Mouse (Mus musculus) stomach, embryonic 14.5 days (tissue): ENCODE data around the gene Tnfaip3. TPM values are rescaled to one million over a fixed set of nuclear protein-coding genes. Genes with fewer than 3 reads are reported as not detected.

Source experiments
- ATAC-seq: fragments of 200-750 bp; cut with Nextera tagmentation; 2 replicates; pipeline ENCODE4 v1.8.0; 2017; ENCODE audit warnings: low read depth, moderate TSS enrichment; ENCODE audit not compliant: insufficient number of reproducible peaks, insufficient read depth, low FRiP score
- H3K27ac ChIP-seq: fragments of 300-500 bp; sonication (generic); 2 replicates; pipeline ENCODE4 v1.5.1; 2014; ENCODE audit warnings: mild to moderate bottlenecking, low read length, moderate library complexity, mixed read lengths
- H3K27me3 ChIP-seq: fragments of 300-500 bp; sonication (generic); 2 replicates; pipeline ENCODE4 v1.6.1; 2014; ENCODE audit warnings: low read length, control low read depth, mixed read lengths; ENCODE audit not compliant: control insufficient read depth, insufficient read depth
- H3K36me3 ChIP-seq: fragments of 300-500 bp; sonication (generic); 2 replicates; pipeline ENCODE4 v1.6.1; 2014; ENCODE audit warnings: mild to moderate bottlenecking, control low read depth, low read length, moderate library complexity, mixed read lengths; ENCODE audit not compliant: control insufficient read depth, insufficient read depth
- H3K4me1 ChIP-seq: fragments of 300-500 bp; sonication (generic); 2 replicates; pipeline ENCODE4 v1.6.1; 2014; ENCODE audit warnings: low read length, control low read depth, mixed read lengths; ENCODE audit not compliant: control insufficient read depth, insufficient read depth
- H3K4me2 ChIP-seq: fragments of 300-500 bp; sonication (generic); replicated peaks from 2 replicates; pipeline ENCODE4 v1.6.1; 2014; ENCODE audit warnings: low read depth, low read length, control low read depth
- H3K4me3 ChIP-seq: fragments of 300-500 bp; sonication (generic); 2 replicates; pipeline ENCODE4 v1.5.1; 2014; ENCODE audit warnings: low read depth, low read length, control low read depth
- H3K9ac ChIP-seq: fragments of 300-500 bp; sonication (generic); replicated peaks from 2 replicates; pipeline ENCODE4 v1.6.1; 2014; ENCODE audit warnings: low read depth, mild to moderate bottlenecking, control low read depth, low read length, moderate library complexity, mixed read lengths
- H3K9me3 ChIP-seq: fragments of 300-500 bp; sonication (generic); 2 replicates; pipeline ENCODE4 v1.6.1; 2016; ENCODE audit warnings: low read depth, low read length, control low read depth; ENCODE audit not compliant: control insufficient read depth
- WGBS: fragments of 180-500 bp; shearing (Covaris S2); extraction: QIAGEN DNeasy Blood & Tissue Kit; methylation state at CpG from one replicate; pipeline ENCODE4 v1.1.7; 2014; 5-methylcytosine and 5-hydroxymethylcytosine counted together
- polyA plus RNA-seq: library from polyadenylated mRNA; unstranded; fragments of >200 nt; fragmentation: Nextera tagmentation; extraction: Ambion mirVana; gene quantifications from 2 replicates; pipeline ENCODE4 v1.2.1, GENCODE M21; 2014

Gene Tnfaip3
- polyA plus RNA-seq, 1 experiment from 2014 or later, result 2.8 TPM

DNA sequence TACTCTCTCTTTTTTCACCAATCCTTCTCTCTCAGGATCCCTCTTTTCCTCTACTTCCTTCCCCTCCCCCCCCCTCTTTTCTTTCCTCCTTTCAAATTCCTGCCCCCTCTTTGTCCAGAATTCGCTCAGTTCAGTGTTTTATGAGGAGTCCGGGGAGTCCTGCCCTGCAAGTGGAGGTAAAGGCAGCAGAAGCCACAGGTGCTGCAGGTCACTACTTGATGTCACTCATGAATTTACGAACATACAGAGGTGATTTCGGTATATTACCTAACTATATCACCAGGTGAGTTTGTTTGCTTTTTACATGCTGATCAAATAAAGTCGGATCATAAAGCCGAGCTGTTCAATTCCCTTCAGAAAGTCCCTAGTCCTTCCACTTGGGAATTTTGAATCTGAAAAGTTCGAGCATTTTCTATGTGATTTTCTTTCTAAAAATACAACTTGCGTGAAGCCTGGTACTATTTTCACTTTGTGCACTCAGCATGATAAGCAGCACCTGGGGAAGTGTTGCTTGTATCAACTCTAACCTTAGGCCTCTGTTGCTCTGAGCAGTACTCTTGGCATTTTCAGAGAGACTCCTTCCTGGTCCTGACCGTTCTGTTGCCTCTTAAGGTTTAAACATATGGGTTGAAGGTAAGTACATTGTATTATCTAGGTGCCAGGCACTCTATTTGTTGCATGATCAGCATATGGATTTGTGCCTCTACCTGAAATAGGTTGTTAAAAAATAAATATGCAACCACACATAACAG, 29.5 kb upstream of the Tnfaip3 start:
- no peak for ATAC-seq

DNA sequence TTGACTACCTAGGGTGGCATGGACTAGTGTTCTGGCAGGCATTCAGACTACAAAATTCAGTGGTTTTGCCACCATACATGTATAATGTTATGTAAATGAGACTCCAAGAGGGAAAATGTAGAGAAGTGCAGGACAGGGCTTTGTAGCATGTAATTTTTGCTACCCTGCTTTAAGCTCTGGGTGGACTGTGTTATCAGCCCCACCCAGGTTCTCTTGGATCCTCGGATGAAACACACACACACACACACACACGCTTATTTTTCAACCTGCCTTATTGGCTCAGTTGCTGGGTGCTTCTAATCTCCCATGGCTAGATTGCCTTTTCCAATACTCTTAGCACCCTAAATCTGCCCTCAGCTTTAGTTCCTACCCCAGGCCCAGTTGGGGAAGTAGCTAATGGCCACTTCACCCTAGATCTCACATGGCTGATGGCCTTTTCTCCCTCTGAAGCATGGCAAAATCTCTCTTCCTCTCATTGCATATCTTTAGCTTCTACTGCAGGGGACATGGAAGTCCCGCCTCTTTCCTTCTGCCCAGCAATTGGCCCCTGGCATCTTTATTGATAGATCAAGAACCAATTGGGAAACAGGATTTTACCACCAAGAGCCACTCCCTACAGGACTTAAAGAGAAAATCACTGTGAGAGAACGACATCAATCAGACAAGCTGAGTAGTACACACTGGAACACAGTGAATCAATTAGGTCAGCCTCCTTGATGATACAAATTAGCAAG, 28.2 kb upstream of the Tnfaip3 start:
- H3K4me3 ChIP-seq, result no peak overlapping the region
- no peak overlapping the region for H3K4me2 ChIP-seq
- no peaks in the 10 kb centered on the region for H3K27me3 ChIP-seq
- H3K9ac ChIP-seq, result no peak overlapping the region
- no peak for ATAC-seq
- no peak overlapping the region for H3K27ac ChIP-seq
- no peaks in the 10 kb centered on the region for H3K4me1 ChIP-seq
- 71% methylated on average over 4 of the region's 4 CpGs for WGBS
- no peaks in the 10 kb centered on the region for H3K9me3 ChIP-seq
- H3K36me3 ChIP-seq, result no peaks in the 10 kb centered on the region

More for the DNA sequence above, 29.5 kb upstream of the Tnfaip3 start:
- Histone ChIP-seq H3K27me3 (no peaks in the 10 kb centered on the region), H3K4me1 (no peaks in the 10 kb centered on the region), H3K9me3 (no peaks in the 10 kb centered on the region), H3K4me3 (no peak overlapping the region), H3K27ac (no peak overlapping the region), H3K9ac (no peak overlapping the region), H3K36me3 (no peaks in the 10 kb centered on the region), H3K4me2 (no peak overlapping the region)
- whole genome bisulfite sequencing, result 71% methylated on average over 9 of the region's 9 CpGs

DNA sequence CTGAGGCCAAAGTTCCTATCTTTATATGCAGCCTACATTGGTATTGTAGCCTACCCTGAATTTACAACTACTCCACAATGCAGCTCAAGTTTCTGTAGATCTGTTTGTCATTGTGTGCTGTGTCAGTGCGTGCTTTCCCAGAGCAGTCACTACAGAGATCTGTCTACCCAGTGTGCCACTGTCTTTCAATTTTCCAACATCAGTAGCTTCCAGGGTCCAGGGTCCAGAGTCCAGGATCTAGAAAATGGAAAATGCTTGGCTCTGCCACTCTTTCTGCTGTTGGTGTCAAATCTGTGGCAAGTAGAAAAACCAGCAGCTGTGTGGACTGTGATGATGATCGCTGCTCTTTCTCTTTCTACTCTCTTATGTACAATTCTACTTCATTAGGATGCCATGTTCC, 24.7 kb upstream of the Tnfaip3 start:
- H3K27ac ChIP-seq, result no peak overlapping the region
- H3K4me3 ChIP-seq, result no peak overlapping the region
- H3K27me3 ChIP-seq, result no peaks in the 10 kb centered on the region
- no peaks in the 10 kb centered on the region for H3K4me1 ChIP-seq
- ATAC-seq, result no peak
- H3K9me3 ChIP-seq, result no peaks in the 10 kb centered on the region
- WGBS, result 91% methylated on average over 2 of the region's 2 CpGs
- no peak overlapping the region for H3K9ac ChIP-seq
- no peak overlapping the region for H3K4me2 ChIP-seq
- H3K36me3 ChIP-seq, result no peaks in the 10 kb centered on the region

DNA sequence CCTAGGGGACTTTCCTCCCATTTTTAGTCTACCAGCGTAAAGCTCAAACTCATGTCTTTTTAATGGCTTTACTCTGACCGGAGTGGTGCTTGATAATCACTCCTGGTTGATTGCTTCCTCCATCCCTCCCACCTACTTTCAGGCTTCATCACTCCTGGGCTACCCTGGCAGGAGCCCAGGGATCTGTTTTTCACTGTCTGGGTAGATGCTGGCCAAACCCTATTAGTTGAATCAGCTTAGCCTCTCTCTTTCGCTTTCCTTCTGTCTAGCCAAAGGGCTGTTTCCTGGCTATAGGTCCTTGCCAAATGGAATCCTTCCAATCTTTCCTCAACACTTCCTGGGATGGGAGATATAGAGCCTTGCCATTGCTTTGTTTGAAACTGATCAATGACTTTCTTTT, 19.3 kb upstream of the Tnfaip3 start:
- no peak for ATAC-seq
- Histone ChIP-seq H3K27ac (no peak overlapping the region), H3K4me3 (no peak overlapping the region), H3K4me2 (no peak overlapping the region), H3K9me3 (no peaks in the 10 kb centered on the region), H3K4me1 (no peaks in the 10 kb centered on the region), H3K9ac (no peak overlapping the region), H3K36me3 (no peaks in the 10 kb centered on the region), H3K27me3 (no peaks in the 10 kb centered on the region)
- 86% methylated on average over 3 of the region's 3 CpGs for whole genome bisulfite sequencing

DNA sequence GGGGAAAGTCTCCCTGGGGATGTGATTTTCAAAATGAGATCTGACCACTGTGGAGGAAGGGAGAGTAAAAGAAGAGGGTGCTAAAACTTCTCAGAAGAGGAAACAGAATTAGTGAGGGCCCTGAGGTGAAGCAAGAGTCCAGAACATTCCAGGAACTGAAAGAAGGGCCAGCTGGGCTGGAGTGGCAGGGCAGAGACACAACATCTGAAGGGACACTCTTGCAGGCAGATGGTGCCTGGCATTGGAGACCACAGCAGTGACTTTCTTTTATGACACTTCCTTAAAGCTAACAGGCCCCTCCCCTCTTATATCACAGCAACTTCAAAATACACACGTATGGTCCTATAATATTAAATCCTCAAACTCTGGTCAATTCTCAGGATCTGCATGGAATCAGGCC, 18.2 kb upstream of the Tnfaip3 start:
- 74% methylated on average over 1 of the region's 1 CpGs for WGBS

DNA sequence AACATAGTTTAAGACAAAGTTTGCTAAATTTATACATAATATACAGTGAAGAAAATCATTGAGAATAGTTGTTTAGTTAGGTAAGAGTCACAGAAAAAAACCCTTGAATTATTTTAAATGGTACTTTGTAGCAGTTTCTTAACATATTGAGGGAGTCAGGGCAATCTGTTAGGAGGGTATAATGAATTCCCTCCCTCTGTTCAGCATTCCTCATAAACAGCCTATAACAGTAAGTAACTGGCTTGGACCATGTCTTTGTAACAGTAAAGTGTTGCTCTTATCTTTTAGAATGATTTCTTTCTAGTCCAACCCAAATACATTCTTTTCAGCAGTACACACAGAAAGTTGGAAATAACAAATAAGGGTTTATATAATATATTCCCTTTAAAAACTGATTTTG, 16.4 kb upstream of the Tnfaip3 start:
- Histone ChIP-seq H3K9me3 (no peaks in the 10 kb centered on the region), H3K4me1 (no peaks in the 10 kb centered on the region), H3K27ac (no peak overlapping the region), H3K4me3 (no peak overlapping the region), H3K36me3 (no peaks in the 10 kb centered on the region), H3K27me3 (no peaks in the 10 kb centered on the region), H3K9ac (no peak overlapping the region), H3K4me2 (no peak overlapping the region)
- no peak for ATAC-seq

More for the DNA sequence above, 18.2 kb upstream of the Tnfaip3 start:
- Histone ChIP-seq H3K9ac (no peak overlapping the region), H3K4me2 (no peak overlapping the region), H3K27me3 (no peaks in the 10 kb centered on the region), H3K4me1 (no peaks in the 10 kb centered on the region), H3K4me3 (no peak overlapping the region), H3K9me3 (no peaks in the 10 kb centered on the region), H3K27ac (no peak overlapping the region), H3K36me3 (no peaks in the 10 kb centered on the region)
- no peak for ATAC-seq

DNA sequence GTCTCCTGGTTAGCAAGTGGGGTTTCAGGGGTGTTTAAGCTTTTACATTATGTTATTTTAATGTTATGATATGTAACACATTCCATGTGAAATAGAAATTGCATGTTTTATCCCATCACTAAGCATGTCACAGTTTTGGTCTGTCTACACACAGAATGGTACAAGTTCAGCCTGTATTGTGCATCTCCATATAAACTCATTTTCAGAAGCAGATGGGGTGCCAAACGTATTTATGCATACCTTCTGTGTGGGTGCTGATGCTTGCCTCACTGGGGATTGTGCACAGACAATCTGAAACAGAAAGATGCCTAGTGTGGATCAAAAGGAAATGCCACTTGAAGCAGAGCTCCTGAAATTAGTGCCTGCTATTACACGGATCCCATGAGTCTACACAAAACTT, 15.2 kb upstream of the Tnfaip3 start:
- Histone ChIP-seq H3K4me1 (no peaks in the 10 kb centered on the region), H3K27me3 (no peaks in the 10 kb centered on the region), H3K27ac (no peak overlapping the region), H3K4me2 (no peak overlapping the region), H3K9me3 (no peaks in the 10 kb centered on the region), H3K9ac (no peak overlapping the region), H3K36me3 (no peaks in the 10 kb centered on the region), H3K4me3 (no peak overlapping the region)
- 70% methylated on average over 2 of the region's 2 CpGs for WGBS
- no peak for ATAC-seq

DNA sequence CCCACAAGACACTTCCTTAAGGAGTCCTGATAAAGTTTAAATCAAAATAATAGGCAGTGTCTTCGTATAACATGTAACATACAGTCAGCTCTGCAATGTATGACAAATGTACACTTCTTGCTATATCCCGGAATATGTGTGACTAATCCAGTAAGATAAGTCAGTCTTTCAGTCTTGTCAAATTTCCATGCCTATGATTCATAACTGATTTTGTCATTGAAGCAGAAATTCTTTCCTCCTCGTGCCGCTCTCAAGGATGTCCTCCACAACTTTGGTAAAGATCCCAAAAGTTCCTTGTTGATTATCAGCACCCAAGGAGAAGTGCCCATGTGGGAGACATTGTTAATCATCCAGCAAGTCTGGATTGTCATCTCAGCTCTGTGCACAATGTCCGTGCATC, 11.3 kb upstream of the Tnfaip3 start:
- 92% methylated on average over 5 of the region's 5 CpGs for WGBS
- Histone ChIP-seq H3K4me2 (no peak overlapping the region), H3K9me3 (no peaks in the 10 kb centered on the region), H3K36me3 (no peaks in the 10 kb centered on the region), H3K27me3 (no peaks in the 10 kb centered on the region), H3K9ac (no peak overlapping the region), H3K27ac (no peak overlapping the region), H3K4me3 (no peak overlapping the region), H3K4me1 (no peaks in the 10 kb centered on the region)
- no peak for ATAC-seq
